Mouse (Mus musculus) skeletal muscle tissue, postnatal 0 days (tissue): ENCODE data around the gene Mertk. TPM values are rescaled to one million over a fixed set of nuclear protein-coding genes. Genes with fewer than 3 reads are reported as not detected.

Source experiments
- polyA plus RNA-seq: library from polyadenylated mRNA; unstranded; fragments of >200 nt; fragmentation: Nextera tagmentation; extraction: Ambion mirVana; gene quantifications from 2 replicates; pipeline ENCODE4 v1.2.1, GENCODE M21; 2015

Mertk gene
- 2.0 and 2.4 TPM in 2 replicates for polyA plus RNA-seq

GRCm38 (mm10) chr2:128698693-128699181 is at the start of gene Mertk:
Gene Mertk (plus strand): TSS chr2:128698956.

DNA sequence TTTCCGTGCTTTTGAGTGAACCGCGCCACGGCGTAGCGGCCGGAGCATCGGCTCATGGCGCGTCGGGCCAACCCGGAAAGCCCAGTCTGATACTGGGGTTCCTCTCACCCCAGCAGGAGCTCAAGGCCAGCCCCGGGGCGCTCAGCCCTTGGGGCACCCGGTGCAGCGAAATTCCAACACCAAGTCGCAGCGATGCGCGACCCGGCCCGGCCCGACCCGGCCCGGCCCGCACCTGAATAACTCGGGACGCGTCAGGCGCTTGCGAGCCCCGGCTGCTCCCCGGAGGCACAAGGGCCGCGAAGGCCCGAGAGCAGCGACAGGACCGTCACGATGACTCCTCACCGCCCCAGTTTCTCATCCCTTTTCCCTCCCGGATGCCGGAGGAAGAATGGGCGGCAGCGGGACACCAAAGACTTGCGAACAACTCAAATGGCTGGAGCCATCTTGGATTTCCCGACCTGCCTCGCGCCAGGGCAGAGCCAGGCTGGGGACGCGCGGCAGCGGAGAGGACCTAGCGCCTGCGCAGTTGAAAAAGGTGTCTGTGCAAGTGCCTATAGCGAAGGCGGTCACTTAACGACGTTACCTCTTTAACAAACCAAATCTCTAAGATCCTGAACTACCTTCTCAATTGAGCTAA is 11.7 kb upstream of the Mertk start, which contains the start of gene Anapc1:
TSS of gene Anapc1 (minus strand) at position 471 of the 637 bp plus-strand sequence.

DNA sequence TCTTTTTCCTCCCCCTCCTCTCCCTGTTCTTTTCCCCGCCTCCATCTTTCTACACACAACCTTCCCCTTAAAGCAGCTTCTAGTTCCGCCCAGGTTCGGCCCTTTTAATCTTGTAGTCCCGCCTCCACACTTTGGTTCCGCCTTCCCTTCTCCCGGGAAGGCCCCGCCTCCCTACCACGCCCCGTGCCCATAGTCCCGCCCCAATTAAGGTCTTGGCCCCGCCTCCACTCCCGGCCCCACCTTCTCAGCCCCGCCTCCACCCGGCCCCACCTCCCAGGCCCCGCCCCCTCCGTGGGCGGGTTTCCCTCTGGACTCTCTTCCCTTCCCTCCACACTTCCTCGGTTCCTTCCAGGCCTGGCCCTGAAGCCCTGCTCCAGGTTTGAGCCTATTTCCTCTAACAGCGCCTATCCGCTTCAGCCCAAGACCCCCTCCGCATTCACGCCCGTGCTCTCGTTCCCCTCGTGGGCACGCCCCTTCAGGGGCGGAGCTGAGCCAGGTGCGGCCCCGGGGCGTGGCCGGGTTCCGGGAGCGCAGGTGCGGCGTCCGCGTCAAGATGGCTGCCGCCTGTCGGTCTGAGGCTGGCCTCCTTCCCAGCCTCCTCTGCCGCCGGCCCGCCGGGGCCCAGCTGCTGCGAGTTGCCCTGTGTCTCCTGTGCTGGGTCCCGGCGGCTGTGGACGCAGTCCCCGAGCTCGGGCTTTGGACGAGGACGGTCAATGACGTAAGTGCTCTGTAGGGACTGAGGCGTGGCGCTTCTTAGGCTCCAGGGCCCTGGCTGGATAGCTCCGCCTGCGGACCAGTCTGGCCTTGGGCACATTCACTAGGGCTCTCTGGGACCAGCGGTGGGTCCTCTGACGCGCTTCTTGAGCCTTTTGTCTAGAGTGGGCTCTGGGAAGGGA is 119.3 kb downstream of the Mertk start, which contains the start of gene Tmem87b:
TSS of gene Tmem87b (plus strand) at position 333 of the 896 bp plus-strand sequence.

Other genes starting within 250 kb of the Mertk start
- not detected in 2 replicates for gene Spdye4c, start 107.7 kb upstream of the Mertk start, polyA plus RNA-seq
- 15.5 and 16.1 TPM in 2 replicates for gene Anapc1, start 11.6 kb upstream of the Mertk start, polyA plus RNA-seq
- 21.8 and 23.4 TPM in 2 replicates for gene Tmem87b, start 119.2 kb downstream of the Mertk start, polyA plus RNA-seq
- gene Fbln7, start 164.0 kb downstream of the Mertk start, polyA plus RNA-seq, result 3.4 and 3.8 TPM in 2 replicates
- 6.9 and 7.1 TPM in 2 replicates for gene Zc3h8, start 245.1 kb downstream of the Mertk start, polyA plus RNA-seq